Mouse (Mus musculus) cortical plate, adult 2 months (tissue): ENCODE results near the gene Aldh1l2.

Source experiments
- CTCF ChIP-seq: fragments of 200-500 bp; IDR thresholded peaks from 2 replicates; pipeline ENCODE4 v1.5.1; 2011; ENCODE audit warnings: mild to moderate bottlenecking, control low read depth, low read length; ENCODE audit not compliant: insufficient read depth; ENCODE audit errors: extremely low read depth
- POLR2A ChIP-seq: fragments of 200-500 bp; IDR thresholded peaks from 2 replicates; pipeline ENCODE4 v1.6.1; 2011; ENCODE audit warnings: mild to moderate bottlenecking, low read length, control low read depth; ENCODE audit not compliant: insufficient read depth; ENCODE audit errors: extremely low read depth

DNA sequence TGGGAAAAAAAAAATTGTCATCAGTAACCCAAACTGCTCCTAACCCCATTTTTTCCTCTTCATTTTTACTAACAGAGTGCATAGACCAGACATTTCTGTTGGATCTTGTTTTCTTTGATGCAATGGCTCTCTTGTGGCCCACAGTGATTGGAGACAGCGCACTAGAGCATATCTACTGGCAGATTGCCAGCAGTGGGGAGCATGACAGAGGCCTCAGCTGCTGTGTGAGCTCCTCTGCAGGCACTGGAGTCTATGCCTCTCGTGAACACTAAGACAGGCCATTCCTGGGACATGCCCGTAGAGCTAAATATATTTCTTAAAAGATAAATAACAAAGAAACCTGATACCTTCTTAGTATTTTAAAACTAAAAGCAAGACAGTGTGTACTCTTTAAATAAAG, 6.2 kb upstream of the Aldh1l2 start:
- TF ChIP-seq POLR2A: no peak
- no peak for TF ChIP-seq CTCF
